Mouse (Mus musculus): ENCODE data around the gene Tenm4.

Gene Tenm4

DNA sequence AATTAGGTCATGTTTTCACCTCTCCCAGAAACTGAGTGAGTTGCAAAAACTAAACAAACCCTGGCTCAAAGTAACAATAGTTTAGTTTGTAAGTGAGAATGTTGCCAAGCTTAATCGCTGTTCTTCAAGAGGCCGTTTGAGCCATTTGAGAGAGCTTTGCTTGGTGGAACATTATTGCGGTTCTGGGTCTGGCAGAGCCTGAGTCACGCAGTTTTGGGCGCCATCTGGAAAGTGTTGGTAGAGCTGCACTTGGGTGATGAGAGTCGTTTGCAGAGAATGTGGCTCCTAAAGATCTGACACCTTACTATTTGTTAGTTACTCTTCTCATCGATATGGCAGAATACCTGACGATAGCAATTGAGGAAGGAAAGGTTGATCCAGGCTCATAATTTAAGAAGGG, 537.9 kb downstream of the Tenm4 start:
- DNase-seq: no peak

DNA sequence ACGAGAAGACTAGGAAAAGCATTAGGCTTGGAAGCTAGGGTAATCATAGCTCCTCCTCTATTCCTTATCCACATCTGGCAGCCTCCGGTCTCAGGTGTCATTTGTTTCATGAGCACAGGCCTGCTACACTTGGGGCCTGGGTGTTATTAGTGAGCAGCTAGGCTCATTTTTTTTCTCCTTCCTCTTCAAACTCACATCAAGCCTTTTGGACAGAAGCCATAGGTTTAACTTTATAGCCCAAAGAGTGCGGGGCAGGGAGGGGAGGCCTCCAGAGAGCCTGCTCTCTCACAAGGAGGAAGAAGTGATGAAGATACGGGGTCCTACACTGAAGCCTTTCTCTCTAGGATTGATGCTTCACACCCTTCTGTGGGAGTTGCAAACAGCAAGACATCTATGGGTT, 538.8 kb downstream of the Tenm4 start:
- DNase-seq: no peak

DNA sequence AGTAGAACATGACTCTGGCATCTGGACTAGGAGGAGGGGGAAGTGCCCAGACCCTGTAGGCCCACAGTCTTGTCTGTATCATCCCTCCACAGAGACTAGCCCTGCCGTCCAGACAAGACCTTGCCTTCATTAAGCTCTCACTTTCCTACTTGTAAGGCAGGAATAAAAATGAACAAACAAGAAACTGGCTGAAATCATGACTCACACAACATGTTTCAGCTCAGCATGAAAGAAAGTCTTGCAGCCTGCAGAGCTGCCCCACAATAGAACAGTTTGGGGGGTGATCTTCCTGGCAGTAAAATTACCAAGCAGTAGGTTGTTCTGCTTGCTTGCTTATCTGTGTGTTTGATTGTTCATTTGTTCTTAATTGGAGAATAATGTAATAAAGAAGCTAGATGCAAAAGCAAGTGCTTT, 539.6 kb downstream of the Tenm4 start:
- no peak for DNase-seq

DNA sequence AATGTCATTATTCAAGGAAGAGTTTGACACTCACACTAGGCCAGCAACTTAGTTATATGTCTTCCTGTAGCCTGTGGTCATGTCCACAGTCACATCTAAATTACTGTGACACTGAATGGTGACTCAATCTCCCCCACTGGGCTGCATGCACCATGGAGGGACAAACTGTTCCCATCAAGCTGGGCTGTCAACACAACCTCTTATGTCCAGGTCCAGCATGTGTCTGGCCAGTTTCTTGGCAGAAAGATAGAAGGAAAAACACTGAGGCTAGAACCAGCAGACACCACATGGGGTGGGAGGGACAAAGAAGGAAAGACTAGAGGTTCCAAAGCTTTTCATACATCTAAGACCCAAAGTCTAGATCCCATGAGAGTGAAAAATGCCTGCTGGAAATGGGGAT, 541.8 kb downstream of the Tenm4 start:
- DNase-seq: no peak

GRCm38 (mm10) chr7:96716911-96717310, 545.9 kb downstream of the Tenm4 start:
- no peak for DNase-seq

GRCm38 (mm10) chr7:96718201-96719155, 547.4 kb downstream of the Tenm4 start:
- DNase-seq: no peak

DNA sequence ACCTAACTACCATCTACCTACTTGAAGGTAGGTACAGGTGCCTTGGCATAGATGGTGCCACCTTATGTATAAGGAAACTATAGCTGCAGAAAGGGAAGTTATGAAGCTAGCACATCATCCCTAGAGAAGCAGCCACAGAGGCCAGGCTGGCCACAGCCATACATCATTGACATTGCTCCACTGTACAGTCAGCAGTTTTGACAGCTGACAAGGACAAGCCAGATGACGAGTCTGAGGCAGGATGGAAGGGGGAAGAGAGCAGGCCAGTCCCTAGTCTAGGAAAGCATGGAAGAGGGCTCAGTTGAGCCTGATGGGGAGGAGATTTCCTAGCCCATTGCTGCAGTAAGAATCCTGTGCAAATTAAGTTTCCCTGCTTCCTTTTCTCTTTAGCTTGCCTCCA, 548.9 kb downstream of the Tenm4 start:
- no peak for DNase-seq

- DNase-seq: no peak
Measured at GRCm38 (mm10) chr7:96720465-96720864, 549.4 kb downstream of the Tenm4 start.

- DNase-seq: no peak
Measured at GRCm38 (mm10) chr7:96722796-96723195, 551.8 kb downstream of the Tenm4 start.

- DNase-seq: no peak
Measured at GRCm38 (mm10) chr7:96725603-96726002, 554.6 kb downstream of the Tenm4 start.

DNA sequence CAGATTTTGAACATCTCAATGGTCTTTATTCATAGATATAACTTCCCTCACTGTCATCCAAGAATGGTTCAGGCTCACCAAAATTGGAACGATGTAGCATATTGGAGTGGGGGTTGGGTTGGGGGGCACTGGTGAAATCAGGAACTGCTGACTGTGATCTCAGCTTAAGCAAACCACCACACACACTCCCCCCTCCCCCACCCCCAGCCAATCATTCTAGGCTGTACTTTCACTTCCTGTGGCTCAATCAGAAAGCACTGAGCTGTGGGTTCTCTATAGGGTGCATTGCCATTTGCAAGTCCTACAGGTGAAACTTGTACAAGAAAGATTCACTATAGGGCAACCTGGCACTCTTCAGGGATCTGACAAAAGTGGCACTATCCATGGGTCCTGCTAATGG, 559.3 kb downstream of the Tenm4 start:
- no peak for DNase-seq

GRCm38 (mm10) chr7:96731947-96732346, 560.9 kb downstream of the Tenm4 start:
- no peak for DNase-seq

GRCm38 (mm10) chr7:96734315-96735058, 563.4 kb downstream of the Tenm4 start:
- no peak for DNase-seq

- DNase-seq: no peak
Measured at GRCm38 (mm10) chr7:96740631-96741030, 569.6 kb downstream of the Tenm4 start.

DNA sequence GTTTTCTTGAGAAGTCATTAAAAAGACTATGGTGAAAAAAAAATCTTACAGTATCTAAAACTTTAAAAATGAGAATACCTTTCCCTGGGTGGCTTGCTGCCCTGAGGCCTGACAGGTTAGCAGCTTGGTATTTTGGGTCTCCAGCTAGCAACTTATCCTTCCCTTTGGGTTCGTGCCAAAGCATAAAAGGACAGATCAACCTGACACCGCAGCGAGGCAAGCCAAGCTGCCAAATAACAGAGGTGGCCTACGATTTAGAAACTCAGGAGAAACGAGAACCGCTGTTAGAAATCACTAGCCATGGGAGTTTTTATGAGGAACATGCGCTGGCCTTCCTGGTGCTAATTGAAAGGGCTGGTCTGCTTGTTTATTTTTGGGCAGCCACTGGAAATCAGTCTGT, 571.2 kb downstream of the Tenm4 start:
- DNase-seq: no peak

- DNase-seq: no peak
Measured at GRCm38 (mm10) chr7:96745956-96746355, 574.9 kb downstream of the Tenm4 start.

DNA sequence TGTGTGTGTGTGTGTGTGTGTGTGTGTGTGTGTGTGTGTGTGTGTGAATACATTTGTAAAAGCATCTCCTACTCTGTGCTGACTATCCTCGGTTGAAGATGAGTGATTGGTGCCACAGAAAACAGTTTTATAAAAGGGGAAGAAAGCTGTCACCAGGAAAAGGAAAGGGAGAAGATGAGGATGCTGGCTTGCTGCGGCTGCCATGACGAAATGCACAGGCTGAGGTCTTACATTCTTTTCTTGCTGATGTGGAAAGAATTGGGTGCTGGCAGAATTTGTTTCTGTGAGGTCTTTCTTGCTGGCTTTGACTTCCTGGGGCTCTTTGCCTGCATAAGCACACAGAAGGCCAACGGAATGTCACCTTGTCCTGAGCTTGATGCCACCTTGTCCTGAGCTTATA, 575.7 kb downstream of the Tenm4 start:
- no peak for DNase-seq

GRCm38 (mm10) chr7:96748538-96749045, 577.5 kb downstream of the Tenm4 start:
- DNase-seq: no peak

DNA sequence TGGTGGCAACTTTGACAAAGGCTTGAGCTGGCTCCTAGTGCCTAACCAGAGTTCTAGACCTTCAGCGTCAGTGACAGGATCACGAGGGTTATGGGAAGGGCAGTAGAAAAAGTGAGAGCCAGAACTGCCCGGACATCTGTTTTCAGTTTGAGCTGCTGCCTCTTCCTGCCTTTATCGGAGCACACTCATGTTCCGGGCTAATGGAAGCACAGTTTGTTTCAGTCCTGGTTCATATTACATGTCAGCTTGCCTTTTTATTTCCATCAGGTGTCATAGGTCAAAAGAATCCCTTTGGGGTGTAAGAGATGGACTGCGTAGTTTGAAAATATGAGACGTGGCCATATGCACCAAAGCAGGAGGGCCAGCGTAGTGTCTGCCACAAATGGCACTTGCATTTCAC, 578.7 kb downstream of the Tenm4 start:
- DNase-seq: no peak

- DNase-seq: no peak
Measured at GRCm38 (mm10) chr7:96751236-96751635, 580.2 kb downstream of the Tenm4 start.

- no peak for DNase-seq
Measured at GRCm38 (mm10) chr7:96752776-96753175, 581.7 kb downstream of the Tenm4 start.

- no peak for DNase-seq
Measured at GRCm38 (mm10) chr7:96753335-96754095, 582.5 kb downstream of the Tenm4 start.

GRCm38 (mm10) chr7:96754175-96754574, 583.1 kb downstream of the Tenm4 start:
- no peak for DNase-seq
